Mouse (Mus musculus): ENCODE data around the gene Erbin. TPM values are rescaled to one million over a fixed set of nuclear protein-coding genes. Genes with fewer than 3 reads are reported as not detected.

The Erbin gene
- total RNA-seq (2021): 90.1 and 102 TPM in 2 replicates
- long read RNA-seq, full-length matches to known transcripts: 6 of 24 reads
- long read RNA-seq, partial matches to known transcripts: 16 of 24 reads
- long read RNA-seq, other reads (novel, unspliced or antisense): 2 of 24 reads

DNA sequence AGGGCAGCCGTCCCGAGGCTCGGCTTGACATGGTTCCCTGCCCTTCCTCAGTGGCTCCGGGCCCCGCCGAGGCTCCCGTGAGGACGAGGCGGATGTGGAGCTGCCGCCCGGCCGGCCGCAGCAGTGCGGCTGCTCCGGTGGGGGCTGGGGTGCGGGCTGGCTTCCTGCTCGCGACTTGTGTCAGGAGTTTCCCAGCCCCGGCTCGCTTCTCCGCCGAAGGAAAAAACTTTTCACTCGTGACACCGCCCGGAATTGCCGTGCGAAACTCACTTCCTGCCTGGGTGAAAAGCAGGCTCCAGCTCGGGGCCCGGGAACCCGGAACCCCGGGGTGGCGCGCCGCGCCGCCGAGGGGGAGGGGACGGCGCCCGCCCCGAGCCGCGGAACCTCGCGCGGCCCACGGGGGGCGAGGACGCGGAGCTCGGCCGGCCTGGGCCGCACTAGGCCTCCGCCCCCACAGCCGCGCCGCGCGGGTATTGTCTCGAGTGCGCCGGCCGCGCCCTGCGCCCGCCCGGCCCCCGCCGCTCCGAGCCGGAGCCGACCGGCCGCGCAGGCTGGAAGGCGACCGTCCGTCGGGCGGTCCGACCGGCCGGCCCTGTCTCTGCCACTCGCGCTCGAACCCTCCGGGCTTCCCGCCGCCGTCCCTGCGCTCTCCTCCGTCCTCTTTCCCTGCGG is at the start of gene Erbin:
Gene Erbin (minus strand): TSS at position 254 of the 672 bp plus-strand sequence.
- peak; percentile 82 for DNase-seq

DNA sequence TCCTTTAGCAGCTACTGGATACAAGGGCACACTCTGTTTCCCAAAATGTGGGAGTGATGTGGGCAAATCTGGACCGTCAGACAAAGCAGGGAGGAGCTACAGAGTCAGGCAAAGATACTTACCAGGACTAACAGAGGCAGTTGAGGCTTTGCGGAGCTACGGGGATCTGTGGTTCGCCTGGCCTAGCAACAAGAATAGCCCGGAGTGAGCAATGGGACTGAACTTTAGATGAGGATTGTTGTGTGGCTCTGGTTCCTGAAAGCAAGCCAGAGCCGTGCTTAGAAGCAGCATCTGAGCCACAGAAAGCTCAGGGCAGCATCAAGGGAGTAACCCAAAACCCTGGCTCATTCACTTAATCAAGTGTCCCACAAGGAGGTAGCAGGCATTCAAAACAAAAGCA is 49.6 kb upstream of the Erbin start:
- no peak for DNase-seq

DNA sequence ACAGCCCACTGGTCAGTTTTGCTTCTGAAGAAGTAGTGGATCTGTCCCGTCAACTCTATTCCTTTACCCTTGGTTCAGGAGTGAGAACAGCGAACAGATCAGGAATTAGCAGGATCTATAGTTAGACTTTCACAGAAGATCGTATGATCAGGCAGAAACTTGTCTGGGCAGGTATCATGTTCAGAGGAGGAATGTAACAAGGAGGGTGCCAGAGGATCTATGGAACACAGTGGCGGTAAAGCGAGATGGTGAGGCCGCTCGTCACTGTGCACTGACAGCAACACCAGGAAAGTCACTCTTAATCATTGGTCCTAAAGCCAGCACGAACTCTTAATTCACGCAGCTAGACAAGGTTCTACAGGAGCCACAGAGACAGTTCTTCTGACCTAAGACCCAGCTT is 47.7 kb upstream of the Erbin start:
- DNase-seq: no peak

DNA sequence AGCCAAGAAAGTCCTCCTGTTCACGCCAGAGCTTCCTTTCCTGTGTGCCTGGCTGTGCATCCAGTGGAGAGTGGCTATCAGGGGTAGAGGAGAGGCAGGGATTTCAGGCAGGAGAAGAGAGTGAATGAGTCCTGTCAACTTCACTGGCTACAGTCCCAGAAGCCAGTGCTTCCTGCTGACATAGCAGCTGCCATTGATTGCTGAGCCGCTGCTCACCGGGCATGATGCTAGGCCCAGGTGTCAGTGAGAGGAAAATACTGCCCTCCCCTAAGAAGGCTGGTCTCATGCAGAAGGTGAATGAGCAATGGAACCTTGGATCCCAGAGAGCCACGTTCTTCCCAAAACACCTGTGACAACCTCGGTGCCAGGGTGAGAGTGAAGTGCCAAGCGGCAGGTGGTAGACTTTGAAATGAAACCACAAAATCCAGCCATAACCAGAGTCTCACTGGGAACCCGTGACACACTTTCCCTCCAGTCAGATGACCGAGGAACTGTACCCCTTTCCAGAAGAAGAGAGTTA is 46.4 kb upstream of the Erbin start:
- no peak for DNase-seq

DNA sequence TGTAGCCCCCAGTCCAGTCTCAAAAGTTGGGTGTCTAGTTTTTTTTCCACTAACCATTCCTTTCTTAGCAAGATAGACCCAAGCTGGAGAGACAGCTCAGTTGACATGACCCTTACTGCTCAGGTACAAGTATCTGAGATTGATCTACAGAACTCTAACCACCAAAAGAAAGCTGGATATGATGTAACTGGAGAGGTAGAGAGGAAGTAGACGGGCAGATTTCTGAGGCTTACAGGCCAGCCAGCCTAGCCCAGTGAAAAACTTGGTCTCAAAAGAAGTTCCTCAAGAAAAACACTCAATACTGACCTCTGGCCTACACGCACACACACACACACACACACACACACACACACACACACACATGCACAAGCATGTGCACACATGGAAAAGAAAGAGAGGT is 44.9 kb upstream of the Erbin start:
- no peak for DNase-seq

DNA sequence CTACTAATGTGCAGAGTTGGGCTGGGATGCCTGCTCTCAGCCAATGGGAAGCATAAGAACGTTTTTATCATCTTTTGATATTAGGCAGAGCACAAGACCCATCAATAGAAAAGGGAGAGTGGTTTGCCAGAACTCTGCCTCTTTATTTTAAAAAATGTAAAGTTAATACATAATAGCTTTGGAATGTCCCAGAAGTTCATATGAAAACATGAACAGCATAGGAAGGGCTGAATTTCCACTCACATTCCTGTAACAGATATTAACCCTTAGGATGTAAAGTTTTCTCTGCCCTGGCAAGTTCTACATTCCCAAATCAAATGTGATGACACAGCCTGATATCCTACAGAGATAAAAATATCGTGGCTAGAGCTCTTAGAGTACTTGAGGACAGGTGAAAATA is 42.8 kb upstream of the Erbin start:
- DNase-seq: no peak

DNA sequence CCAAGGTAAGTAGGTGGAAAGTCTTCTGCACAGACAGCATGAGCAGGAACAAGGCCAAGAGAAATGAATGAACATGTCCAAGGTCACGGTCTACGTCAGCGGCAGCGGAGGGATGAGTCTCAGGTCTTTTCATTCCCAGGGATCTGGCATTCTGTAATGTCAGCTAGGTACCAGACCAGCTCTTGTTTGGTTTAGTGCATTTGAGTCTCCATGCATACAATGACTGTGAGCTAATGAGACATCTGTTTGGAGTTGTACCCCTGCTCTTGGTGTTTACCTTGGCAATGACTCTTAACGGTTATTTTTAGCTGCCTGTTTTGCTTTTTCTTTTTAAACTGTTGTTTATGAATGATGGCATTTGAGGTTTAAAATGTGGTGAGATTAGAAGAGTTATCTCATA is 39.5 kb upstream of the Erbin start:
- peak; percentile 67 for DNase-seq

DNA sequence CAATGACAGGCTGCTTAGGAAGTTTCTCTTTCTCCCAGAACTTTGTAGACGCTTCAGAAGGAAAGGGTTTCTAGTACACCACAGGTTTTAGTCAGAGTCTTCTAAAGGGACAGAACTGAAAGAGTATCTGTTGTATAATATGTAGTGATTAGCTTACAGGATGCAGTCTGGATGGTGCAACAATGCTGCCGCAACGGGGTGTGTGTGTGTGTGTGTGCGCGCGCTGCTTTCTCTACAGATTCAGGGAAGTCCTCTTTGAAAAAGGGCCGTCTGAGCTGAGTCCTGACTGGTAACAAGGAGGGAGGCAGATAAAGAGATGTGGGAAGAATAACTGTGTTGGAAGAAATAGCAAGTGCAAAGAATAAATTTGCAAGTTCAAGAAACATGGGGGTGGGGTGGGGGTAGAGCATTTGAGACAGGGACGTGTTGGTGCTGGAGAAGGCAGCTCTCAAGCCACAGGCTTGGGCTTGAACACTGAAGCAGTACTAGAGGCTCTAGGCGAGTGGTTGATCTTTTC is 38.4 kb upstream of the Erbin start:
- DNase-seq: no peak

DNA sequence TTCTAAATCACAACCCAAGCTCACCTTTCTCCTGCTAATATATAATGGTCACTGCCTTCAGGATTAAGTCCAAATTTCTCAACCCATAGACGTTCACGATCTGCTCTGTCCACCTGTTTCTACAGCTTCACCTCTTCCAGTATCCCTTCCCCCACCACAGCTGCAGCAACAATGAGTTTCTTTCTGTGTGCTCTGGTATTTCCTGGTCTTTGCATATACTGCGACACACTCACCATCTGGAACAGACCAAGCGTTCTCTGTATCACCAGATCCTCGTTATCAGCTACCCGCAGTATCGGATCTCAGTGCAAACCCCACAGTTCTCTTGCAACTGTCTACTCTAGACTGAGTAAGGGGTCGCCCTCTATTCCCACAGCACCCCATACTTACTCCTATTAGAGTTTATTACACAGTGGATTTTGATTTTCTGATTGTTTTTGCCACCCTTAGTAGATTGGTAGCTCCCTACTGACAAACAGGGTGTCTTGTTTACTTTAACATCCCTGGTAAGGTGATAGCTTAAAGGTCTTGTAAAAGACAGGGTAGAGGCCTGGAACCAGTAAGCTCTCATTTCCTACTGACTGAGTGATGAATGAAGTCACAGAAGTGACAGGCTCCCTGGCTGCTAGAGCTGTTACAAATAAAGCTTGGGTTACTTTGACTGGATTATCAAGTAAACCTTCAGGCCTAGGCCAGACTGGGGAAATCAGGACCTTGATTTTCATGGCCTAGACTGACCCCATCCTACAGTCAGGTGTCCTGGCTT is 37.0 kb upstream of the Erbin start:
- no peak for DNase-seq

DNA sequence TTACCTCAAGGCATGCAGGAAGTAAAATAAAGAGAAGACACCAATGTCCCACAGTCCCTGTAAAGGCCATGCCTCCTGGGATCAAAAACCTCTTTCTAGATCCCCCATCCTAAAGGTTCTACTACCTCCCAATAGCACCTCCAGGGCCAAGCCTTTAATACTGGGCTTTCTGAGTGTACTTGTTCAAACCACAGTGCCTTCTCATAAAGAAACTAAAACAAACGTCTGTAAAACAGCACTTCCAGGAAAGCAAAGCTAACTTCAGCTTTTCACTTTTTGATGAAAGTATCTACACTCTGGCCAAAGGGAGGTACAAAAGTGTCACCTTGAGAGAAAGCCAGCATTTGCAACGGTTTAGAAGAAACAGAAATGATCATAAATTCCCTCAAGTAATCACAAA is 35.3 kb upstream of the Erbin start:
- no peak for DNase-seq

DNA sequence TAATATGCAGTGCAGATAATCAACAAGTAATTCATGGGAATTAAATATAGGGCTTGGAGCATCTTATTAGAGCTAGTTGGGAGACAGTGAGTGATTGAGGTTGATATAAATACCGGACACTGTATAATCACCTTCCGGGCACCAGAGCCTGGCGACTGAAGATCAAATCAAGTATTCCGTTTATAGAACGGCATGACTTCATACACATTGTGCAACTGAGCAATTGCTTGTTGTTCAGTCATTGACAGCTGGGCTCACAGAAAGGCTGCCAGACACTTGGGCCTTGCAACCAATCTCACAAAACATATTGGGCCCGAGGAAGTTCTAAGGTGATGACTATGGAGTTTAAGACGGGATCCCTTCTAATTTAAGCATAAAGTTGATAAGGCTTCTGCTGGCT is 31.1 kb upstream of the Erbin start:
- no peak for DNase-seq

DNA sequence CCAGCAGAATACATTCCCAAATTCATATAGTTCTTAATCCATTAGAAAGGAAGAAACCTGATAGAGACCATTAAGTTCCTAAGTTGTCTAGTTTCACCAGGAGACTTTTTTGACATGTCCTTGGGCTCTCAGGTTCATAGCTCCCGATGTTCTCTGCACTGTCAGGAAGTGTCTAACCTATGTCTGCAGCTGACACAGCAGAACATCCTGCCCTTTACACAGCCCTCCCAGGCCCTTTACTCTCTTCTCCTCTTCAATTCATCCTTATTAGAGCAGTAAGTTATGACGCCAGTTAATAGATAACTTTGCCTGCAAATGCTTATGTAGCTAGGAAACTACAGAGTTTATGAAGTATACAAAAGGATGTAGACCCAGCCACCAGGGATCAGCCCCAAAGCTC is 20.5 kb upstream of the Erbin start:
- no peak for DNase-seq

DNA sequence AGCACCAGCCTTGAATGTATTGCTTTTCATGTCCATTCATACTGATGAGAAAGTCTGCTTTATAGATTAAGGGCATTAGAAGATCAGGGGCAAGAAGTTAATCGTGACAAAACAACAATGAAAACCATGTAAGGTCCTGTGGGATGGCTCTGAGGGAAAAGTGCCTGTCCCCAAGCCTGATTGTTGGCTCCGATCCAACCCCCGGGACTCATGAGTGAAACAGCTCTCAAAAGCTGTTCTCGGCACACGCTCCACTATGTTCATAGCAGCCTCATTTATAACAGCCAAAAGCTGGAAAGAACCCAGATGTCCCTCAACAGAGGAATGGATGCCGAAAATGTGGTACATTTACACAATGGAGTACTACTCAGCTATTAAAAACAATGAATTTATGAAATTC is 4.3 kb upstream of the Erbin start:
- peak; percentile 29 for DNase-seq

DNA sequence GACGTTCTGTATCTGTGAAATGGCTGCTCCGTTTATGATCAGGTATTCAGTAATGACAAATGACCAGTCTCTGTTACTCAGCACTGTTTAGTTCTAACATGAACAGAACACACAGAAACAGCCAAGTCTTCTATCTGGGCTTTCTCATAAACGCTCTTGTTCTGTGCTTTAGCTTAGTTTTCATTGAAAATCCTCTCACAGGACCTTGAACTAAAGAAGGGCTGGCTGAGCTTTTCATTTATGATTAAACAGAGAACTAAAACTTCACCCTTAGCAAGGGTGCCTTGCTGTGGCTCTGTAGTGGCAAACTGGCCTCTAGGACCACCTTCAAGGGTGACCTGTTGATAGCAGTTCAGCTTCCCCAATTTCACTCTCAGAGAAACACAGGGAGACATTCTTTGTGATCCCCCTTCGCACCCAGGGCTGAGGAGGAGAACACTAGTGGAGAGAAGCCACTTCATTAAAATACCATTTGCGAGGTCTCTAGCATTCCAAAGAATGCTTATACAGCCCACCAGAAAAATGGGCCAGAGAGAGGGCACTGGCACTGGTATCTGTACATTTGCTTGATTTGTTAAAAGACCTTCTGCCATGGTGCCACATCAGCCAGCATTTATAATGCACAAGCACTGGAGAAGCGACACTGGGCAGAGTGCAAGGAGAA is 3.2 kb upstream of the Erbin start:
- no peak for DNase-seq

DNA sequence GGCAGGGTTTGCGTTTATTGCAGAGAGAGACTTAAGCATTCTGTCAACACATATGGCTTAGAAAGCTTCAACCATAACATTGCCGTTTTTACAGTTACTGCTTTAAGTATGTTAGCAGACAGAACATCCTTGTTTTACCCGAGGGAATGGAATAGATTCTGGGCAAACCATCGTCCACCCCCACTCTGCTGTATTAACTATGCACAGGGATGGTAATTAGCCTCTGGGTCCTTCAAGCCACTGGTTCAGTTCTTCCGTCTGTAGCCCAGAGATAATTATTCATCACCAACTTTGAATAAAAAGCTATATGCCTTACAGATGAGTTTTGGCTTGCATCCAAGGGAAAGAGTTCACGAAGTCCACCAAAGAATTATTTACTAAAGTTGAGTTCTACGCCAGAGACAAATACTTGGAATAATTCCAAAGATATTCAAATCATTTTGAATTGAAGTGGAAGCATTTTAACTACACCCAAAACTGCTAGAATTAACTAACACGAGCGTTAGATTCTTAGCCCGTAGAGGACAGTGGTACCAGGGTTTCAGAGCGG is 1.6 kb upstream of the Erbin start:
- no peak for DNase-seq

DNA sequence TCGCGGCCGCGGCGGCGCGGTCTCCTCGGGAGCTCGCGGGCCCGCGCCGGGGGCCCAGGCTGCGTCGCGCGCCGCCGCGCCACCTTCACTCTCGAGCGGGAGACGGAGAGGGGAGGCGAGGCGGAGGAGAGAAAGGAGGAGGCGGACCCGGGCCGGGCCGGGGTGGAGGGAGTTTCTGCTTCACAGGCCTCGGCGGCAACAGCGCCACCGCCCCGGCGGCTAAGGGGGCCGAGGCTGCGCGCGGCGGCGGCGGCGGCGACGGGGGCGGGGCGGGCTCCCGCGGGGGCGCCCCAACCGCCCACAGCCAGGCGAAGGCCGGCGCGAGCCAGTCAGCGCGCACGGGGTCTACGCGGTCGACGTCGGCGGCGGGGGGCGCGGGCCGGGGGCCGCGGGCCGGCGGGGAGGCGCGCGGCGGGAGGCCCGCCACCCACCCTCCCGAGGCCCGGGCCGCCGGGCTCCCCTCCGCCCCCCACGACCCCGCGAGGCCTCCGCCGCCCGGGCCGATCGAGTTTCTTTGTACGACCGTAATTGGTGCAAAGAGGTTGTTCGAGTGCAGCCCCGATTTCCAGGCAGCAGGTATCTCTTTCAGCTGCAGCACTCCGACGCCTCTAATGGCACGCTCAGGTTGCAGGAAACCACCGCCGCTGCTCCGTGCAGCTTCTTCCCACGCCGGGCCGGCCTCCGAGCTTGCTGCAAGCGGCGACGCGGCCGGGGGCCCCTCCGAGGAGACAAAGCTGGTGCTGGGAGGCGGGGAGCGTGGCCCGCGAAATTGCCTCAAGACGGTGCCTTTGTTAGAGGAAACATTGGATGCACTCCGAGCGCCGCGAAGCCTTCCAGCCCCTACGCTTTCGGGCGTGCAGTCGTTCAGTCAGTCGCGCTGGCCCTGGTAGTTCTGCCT is 868 bp upstream of the Erbin start:
- peak; percentile 93 for DNase-seq

DNA sequence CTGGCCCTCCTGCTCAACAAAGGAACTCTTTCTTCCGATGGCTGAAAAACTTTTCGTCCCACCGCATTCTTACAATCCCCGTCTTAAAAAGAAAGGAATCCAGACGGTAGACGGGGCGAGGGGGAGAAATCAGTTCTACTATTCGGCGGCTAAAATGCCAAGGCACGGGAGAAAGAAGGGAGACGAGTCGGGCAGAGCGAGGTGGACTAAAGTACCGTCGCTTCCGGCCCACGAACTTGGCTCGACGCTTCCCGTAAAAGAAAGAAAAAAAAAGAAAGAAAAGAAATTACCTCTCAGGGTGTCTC is 406 bp downstream of the Erbin start:
- no peak for DNase-seq

DNA sequence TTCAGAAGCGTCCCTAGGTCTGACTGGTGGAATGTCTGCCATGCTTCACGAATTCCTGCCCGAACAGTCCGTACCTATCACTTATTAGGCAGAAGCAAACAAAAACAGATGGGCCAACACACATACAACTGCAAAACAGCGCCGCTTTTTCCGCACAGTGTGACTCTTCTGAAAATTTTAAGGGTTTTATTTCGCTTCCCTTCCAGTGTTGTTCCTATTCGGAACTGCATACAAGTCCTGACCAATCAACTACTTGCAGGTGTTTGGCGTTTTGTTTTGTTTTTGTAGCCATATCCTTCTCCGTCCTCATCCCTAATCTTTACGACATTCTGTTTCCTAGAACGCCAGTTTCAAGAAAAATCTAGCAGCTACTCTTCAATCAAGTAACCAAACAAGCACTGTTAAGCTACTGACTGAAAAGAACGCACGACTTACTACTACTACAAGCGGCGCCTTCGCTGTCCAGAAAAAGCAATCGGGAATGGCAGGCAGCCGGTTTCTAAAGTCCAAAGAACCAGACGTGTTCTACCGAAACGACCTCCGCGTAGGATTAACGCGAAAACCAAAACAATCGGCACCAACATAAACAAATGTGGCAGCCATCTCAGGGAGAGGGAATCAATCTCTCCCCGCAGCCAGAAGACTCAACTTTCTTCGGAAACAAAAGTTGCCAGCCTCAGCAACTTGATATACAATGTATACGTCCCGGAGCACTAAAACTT is 919 bp downstream of the Erbin start:
- DNase-seq: peak; percentile 17

DNA sequence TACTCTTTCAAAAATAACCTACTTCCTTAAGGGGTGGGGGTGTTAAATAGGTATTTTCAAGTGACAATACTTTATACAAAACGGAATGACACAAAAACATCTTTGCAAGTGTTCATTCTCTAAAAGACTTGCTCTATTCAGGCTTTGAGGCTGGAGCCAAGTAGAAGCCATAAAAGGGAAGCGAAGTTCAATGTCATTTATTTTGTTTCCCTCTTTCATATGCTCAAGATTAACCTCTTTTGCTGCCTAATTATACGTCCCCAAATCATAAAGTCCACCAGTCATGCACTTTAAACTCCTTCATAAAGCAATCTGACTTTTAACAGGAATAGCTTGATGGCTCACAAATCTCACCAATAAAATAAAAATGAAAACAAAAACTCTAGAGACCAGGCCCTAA is 1.9 kb downstream of the Erbin start:
- DNase-seq: no peak

DNA sequence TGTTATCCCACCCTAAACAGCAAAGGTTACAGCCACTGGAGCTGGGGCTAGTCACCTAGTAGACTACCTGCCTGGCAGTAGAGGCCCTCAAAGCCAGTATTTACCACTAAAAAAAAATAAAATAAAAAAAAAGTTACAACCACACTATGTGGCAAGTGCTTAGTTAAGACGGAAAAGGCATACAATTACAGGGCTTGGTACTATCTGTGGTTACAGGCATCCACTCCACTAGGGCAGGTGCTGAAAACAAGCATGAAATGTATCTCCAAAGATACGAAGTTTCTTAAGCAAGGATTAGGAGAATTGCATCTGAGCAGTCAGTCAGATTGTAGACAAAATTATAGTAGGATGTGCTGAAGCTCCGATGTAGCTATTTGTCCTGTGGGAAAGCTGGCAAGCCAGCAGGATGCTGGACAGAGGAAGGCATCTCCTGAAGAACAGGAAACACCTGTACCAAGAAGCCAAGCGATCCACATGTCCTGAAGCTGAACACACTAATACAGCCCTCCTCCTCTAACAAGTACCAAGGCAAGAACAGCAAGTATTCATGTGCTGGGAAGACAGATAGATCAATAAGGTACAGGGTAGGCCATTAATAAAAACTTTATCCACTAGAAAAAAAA is 6.1 kb downstream of the Erbin start:
- no peak for DNase-seq

Data from adrenal gland, postnatal 25 days (tissue).